Mouse (Mus musculus) stomach, embryonic 15.5 days (tissue): ENCODE data around the gene Pick1. TPM values are rescaled to one million over a fixed set of nuclear protein-coding genes. Genes with fewer than 3 reads are reported as not detected.

Experiments
- ATAC-seq: fragments of 200-750 bp; cut with Nextera tagmentation; 2 replicates; pipeline ENCODE4 v1.8.0; 2017; ENCODE audit warnings: low read depth, moderate number of reproducible peaks, moderate TSS enrichment; ENCODE audit not compliant: insufficient read depth, low FRiP score
- H3K27ac ChIP-seq: fragments of 300-500 bp; sonication (generic); 2 replicates; pipeline ENCODE4 v1.5.1; 2015; ENCODE audit warnings: mild to moderate bottlenecking, inconsistent platforms
- H3K27me3 ChIP-seq: fragments of 300-500 bp; sonication (generic); replicated peaks from 2 replicates; pipeline ENCODE4 v1.6.1; 2015; ENCODE audit warnings: inconsistent platforms
- H3K36me3 ChIP-seq: fragments of 300-500 bp; sonication (generic); 2 replicates; pipeline ENCODE4 v1.6.1; 2015; ENCODE audit warnings: inconsistent platforms
- H3K4me1 ChIP-seq: fragments of 300-500 bp; sonication (generic); 2 replicates; pipeline ENCODE4 v1.6.1; 2015; ENCODE audit warnings: inconsistent platforms
- H3K4me2 ChIP-seq: fragments of 300-500 bp; sonication (generic); 2 replicates; pipeline ENCODE4 v1.6.1; 2015; ENCODE audit warnings: mild to moderate bottlenecking, inconsistent platforms
- H3K4me3 ChIP-seq: fragments of 300-500 bp; sonication (generic); replicated peaks from 2 replicates; pipeline ENCODE4 v1.5.1; 2015; ENCODE audit warnings: inconsistent platforms
- H3K9ac ChIP-seq: fragments of 300-500 bp; sonication (generic); 2 replicates; pipeline ENCODE4 v1.6.1; 2015; ENCODE audit warnings: inconsistent platforms
- H3K9me3 ChIP-seq: fragments of 300-500 bp; sonication (generic); 2 replicates; pipeline ENCODE4 v1.6.1; 2016; ENCODE audit warnings: inconsistent platforms
- WGBS: fragments of 180-500 bp; shearing (Covaris S2); methylation state at CpG from one replicate; pipeline ENCODE4 v1.1.7; 2015; 5-methylcytosine and 5-hydroxymethylcytosine counted together
- polyA plus RNA-seq: library from polyadenylated mRNA; unstranded; fragments of >200 nt; fragmentation: Nextera tagmentation; extraction: Ambion mirVana; gene quantifications from 2 replicates; pipeline ENCODE4 v1.2.1, GENCODE M21; 2015

The Pick1 gene
- polyA plus RNA-seq, 1 experiment from 2014 or later: 47.6 TPM

DNA sequence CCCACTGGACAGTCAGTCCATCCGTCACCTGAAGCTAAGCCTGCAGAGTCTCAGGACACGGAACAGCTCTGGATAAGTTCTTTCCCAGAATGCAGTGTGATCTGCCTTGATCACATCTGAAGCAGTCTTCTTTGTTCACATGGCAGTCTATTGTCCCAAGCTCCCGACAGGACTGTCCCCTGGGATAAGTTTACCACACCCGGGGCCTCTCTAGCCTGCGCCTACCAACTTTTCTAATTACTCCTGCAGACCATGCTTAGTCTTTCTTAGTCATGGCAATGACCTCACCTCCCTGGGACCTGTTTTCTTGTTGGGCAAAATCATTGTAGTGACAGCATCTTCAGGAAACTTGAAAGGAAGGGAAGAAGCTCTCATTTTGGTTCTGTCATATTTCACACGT is 9.1 kb downstream of the Pick1 start:
- no peak overlapping the region for H3K4me2 ChIP-seq
- H3K9me3 ChIP-seq: no peaks in the 10 kb centered on the region
- 74% methylated on average over 6 of the region's 6 CpGs for WGBS
- no peak overlapping the region for H3K27ac ChIP-seq
- ATAC-seq: peak; percentile 17; the same call in 1 of the 2 replicates
- H3K36me3 ChIP-seq: peaks cover 35% of the 10 kb centered on the region
- no peak overlapping the region for H3K4me3 ChIP-seq
- H3K4me1 ChIP-seq: no peaks in the 10 kb centered on the region; the same call in 1 of the 2 replicates
- H3K27me3 ChIP-seq: no peaks in the 10 kb centered on the region
- no peak overlapping the region for H3K9ac ChIP-seq

- no peaks in the 10 kb centered on the region for H3K9me3 ChIP-seq
- H3K27ac ChIP-seq: no peak overlapping the region
- H3K4me2 ChIP-seq: no peak overlapping the region
- no peak overlapping the region for H3K4me3 ChIP-seq
- no peak overlapping the region for H3K9ac ChIP-seq
- ATAC-seq: no peak; the same call in 1 of the 2 replicates
- H3K27me3 ChIP-seq: no peaks in the 10 kb centered on the region
- peaks cover 8% of the 10 kb centered on the region; the same call in 1 of the 2 replicates for H3K4me1 ChIP-seq
- peaks cover 47% of the 10 kb centered on the region for H3K36me3 ChIP-seq
- WGBS: 72% methylated on average over 13 of the region's 13 CpGs
These were observed 13.7 kb downstream of the Pick1 start for GRCm38 (mm10) chr15:79242574-79243233.

- Histone ChIP-seq H3K9ac (no peak overlapping the region), H3K9me3 (no peaks in the 10 kb centered on the region), H3K4me1 (peaks cover 8% of the 10 kb centered on the region; the same call in 1 of the 2 replicates), H3K27ac (no peak overlapping the region), H3K27me3 (no peaks in the 10 kb centered on the region), H3K4me2 (no peak overlapping the region; the same call in 1 of the 2 replicates), H3K4me3 (no peak overlapping the region), H3K36me3 (peaks cover 52% of the 10 kb centered on the region)
- 16% methylated on average over 10 of the region's 10 CpGs for WGBS
- ATAC-seq: peak; percentile 92
These were observed 14.5 kb downstream of the Pick1 start for GRCm38 (mm10) chr15:79243234-79244042.

DNA sequence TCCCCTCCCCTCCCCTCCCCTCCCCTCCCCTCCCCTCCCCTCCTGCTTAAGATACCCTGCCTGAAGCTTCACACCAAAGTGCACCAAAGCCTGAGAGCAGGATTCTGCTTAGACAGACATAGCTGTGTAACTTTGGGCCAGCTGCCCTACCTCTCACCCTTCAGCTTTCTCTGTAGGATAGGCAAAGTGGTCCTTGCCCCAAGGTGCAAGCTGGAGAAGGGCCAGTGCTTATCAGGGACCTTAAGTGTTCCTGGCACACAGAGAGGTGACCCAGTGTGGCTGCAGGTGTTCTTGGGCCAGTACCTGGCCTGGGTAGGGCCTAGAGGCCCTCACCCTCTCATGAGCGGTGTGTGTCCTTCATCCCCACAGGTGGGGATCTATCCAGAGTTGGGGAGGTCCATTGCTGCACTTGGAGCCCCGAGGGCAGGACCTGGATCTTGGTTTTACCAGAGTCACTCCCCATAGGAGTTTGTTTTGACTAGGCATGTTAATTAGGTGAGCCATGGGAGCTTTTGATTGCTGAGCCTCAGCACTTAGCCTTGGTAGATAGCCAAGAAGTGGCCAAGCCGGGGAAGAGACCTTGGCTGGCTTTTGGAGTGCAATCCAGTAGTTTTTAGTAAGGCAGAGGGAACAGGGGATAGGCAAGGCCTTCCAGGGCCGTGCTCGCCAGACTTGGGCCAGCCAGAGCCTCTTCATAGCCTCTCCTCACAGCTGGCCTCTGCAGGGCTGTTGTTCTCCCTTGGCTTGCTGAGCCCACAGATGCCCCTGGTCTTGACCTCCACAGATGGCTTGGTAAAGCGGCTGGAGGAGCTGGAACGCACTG is 15.3 kb downstream of the Pick1 start:
- 78% methylated on average over 7 of the region's 7 CpGs for WGBS
- no peaks in the 10 kb centered on the region for H3K27me3 ChIP-seq
- no peaks in the 10 kb centered on the region for H3K9me3 ChIP-seq
- no peak overlapping the region for H3K9ac ChIP-seq
- ATAC-seq: no peak
- H3K36me3 ChIP-seq: peaks cover 47% of the 10 kb centered on the region
- no peak overlapping the region for H3K4me3 ChIP-seq
- H3K27ac ChIP-seq: no peak overlapping the region
- peaks cover 8% of the 10 kb centered on the region; the same call in 1 of the 2 replicates for H3K4me1 ChIP-seq
- H3K4me2 ChIP-seq: no peak overlapping the region

DNA sequence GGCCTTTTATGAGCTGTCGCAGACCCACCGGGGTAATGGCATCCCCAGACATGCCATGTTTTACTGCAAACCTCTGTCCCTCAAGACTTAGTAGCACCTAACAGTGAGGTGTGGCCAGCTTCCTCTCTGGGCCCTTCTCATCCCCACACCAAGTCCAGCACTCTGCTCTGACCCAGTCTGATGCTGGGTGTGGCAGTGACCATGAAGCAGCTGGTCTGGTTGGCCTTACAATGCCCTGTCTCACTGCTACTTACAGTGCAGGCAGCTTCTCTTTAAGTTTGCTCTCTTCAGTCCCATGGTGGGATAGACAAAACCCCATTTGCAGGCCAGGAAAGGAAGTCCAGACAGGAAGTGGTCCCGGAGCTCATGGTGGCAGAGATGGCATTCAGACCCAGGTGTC is 16.3 kb downstream of the Pick1 start:
- peaks cover 42% of the 10 kb centered on the region for H3K36me3 ChIP-seq
- no peak overlapping the region for H3K27ac ChIP-seq
- H3K4me3 ChIP-seq: no peak overlapping the region
- no peaks in the 10 kb centered on the region for H3K27me3 ChIP-seq
- H3K9ac ChIP-seq: no peak overlapping the region
- ATAC-seq: no peak
- H3K9me3 ChIP-seq: no peaks in the 10 kb centered on the region
- H3K4me1 ChIP-seq: peaks cover 8% of the 10 kb centered on the region; the same call in 1 of the 2 replicates
- 87% methylated on average over 3 of the region's 3 CpGs for WGBS
- no peak overlapping the region for H3K4me2 ChIP-seq

DNA sequence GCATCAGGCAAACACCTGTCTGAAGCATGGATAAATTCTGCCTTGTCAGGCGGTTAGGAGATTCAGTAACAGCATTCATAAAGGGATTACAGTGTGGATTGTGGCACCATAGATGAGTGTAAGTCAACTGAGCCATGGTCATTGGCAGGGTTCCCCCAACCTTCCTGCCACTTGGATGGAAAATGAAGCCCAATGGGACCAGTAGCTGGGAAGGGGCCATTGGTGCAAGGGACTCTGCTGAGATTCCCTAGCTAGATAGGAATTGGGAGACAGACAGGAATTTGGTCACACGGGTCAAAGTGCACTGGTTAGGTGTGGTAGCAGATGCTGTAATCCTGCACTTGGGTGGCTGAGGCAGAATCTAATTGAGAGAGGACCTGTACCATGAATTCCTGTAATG is 21.3 kb downstream of the Pick1 start:
- 86% methylated on average over 2 of the region's 2 CpGs for WGBS
- no peak for ATAC-seq

DNA sequence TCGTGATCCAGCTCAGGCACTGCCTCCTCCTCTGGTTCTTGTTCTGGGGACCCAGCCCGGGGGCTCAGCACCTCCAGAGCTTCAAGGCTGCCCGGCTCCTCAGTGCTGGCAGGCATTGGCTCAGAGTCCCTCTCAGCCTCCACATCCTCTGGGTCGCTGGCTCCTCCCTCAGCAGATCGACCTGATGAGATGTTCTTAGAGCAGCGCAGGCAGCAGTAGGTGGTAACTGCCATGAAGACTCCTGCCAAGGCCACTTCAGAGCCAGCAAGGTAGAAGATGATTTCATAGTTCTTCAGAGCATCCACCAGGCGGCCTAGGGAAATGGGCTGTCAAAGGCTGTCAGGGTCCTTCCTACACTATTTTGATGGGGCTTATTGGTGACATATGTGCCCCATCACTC is 22.2 kb downstream of the Pick1 start:
- peaks cover 23% of the 10 kb centered on the region for H3K27me3 ChIP-seq
- no peak for ATAC-seq
- 50% methylated on average over 7 of the region's 7 CpGs for WGBS

More for the DNA sequence above, 21.3 kb downstream of the Pick1 start:
- H3K4me2 ChIP-seq: no peak overlapping the region
- peaks cover 25% of the 10 kb centered on the region for H3K36me3 ChIP-seq
- H3K4me1 ChIP-seq: peaks cover 10% of the 10 kb centered on the region
- H3K9ac ChIP-seq: no peak overlapping the region
- H3K4me3 ChIP-seq: no peak overlapping the region
- H3K9me3 ChIP-seq: no peaks in the 10 kb centered on the region
- H3K27ac ChIP-seq: no peak overlapping the region
- peaks cover 23% of the 10 kb centered on the region for H3K27me3 ChIP-seq

DNA sequence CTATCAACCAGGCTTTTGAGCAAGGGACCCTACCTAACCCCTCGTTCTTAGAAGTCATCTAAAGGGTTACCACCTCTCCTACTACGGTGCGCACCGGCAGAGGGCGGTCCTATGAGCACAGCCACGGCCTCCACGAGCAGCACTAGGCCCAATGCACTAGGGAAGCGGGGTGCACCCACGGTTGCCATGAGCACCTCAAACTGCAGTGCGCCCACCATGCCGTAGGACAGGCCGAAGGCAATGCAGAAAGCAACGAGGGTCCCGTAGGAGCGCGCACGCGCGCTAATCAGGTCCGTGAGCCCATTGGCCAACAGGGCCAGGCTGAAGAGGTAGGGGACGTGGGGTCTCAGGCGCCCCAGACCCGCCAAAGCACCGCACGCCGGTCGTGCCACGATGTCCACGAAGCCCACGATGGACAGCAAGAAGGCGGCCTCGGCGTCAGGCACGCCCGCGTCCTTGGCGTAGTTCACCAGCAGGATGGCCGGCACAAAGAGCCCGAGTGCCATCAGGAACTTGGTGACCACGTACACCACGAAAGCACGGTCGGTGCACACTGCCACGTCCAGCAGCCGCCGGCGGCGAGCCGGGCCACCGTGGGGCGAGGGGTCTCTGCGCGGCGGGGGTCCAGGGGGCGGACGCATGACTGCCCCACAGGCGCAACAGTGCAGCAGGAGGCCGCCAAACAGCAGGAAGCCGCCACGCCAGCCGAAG is 23.0 kb downstream of the Pick1 start:
- peak; percentile 38; the same call in 1 of the 2 replicates for ATAC-seq
- 1% methylated on average over 61 of the region's 61 CpGs for WGBS

More for the DNA sequence above, 22.2 kb downstream of the Pick1 start:
- Histone ChIP-seq H3K4me2 (peak overlapping the region; percentile 86; the same call in 1 of the 2 replicates), H3K36me3 (peaks cover 16% of the 10 kb centered on the region), H3K9me3 (no peaks in the 10 kb centered on the region), H3K4me3 (no peak overlapping the region), H3K4me1 (peaks cover 10% of the 10 kb centered on the region), H3K27ac (no peak overlapping the region), H3K9ac (no peak overlapping the region)

DNA sequence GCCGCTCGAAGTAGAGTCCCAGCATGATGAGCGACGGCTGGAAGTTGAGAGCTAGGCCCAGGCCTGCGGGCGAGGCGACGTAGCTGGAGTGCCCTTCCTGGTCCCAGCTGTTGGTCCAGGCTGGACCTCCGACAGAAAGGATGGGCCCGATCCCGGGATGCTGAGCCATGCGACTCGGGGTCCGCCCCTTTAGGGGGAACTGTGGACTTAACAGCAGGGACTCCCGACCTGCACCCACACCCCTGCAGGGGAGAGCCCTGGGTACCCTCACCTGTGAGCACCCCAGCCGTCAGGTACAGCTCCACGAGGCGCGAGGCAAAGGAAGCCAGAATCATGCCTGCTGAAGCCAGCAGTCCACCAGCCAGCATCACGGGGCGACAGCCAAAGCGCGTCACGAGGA is 23.6 kb downstream of the Pick1 start:
- Histone ChIP-seq H3K9ac (0 out of 2 replicates have a peak overlapping the region, but pooled peaks have one; percentile 32), H3K36me3 (0 out of 2 replicates have a peak, but pooled peaks cover 5% of the 10 kb centered on the region), H3K4me1 (peaks cover 10% of the 10 kb centered on the region), H3K4me2 (peak overlapping the region; percentile 86), H3K27ac (no peak overlapping the region), H3K27me3 (peaks cover 23% of the 10 kb centered on the region), H3K9me3 (no peaks in the 10 kb centered on the region), H3K4me3 (peak overlapping the region; percentile 37)
- 32% methylated on average over 24 of the region's 24 CpGs for WGBS
- ATAC-seq: no peak

More for the DNA sequence above, 23.0 kb downstream of the Pick1 start:
- Histone ChIP-seq H3K4me1 (peaks cover 10% of the 10 kb centered on the region), H3K9me3 (no peaks in the 10 kb centered on the region), H3K4me2 (peak overlapping the region; percentile 86), H3K36me3 (peaks cover 8% of the 10 kb centered on the region), H3K27ac (no peak overlapping the region), H3K4me3 (peak overlapping the region; percentile 37), H3K9ac (peak overlapping the region; percentile 32; the same call in 1 of the 2 replicates), H3K27me3 (peaks cover 23% of the 10 kb centered on the region)

DNA sequence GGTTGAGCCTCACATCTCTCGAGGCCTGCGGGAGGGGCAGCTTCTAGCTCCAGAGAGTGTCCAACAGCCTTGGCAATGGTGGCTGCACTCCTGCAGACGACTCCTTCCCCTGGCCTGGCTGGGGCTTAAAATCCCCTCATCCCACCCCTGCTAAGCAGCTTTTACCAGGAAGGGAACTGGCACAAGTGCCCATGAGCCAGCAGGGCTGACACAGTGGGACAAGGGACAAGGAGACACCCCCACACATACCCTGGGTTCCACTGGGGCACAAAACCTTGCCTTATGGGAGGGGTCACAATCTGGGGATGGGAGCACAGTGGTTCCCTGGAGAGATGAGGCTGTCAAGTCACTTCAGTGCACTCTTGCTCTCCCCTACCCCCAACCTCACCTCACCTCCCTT is 25.7 kb downstream of the Pick1 start, which contains the start of gene Slc16a8:
Slc16a8 (minus strand) TSS at position 101 of the 400 bp plus-strand sequence.
- 24% methylated on average over 3 of the region's 3 CpGs for WGBS
- H3K27me3 ChIP-seq: peaks cover 23% of the 10 kb centered on the region
- H3K4me1 ChIP-seq: peaks cover 10% of the 10 kb centered on the region
- ATAC-seq: no peak
- no peak within 1 kb of the TSS for H3K4me3 ChIP-seq
- H3K9me3 ChIP-seq: no peaks in the 10 kb centered on the region
- no peak within 1 kb of the TSS for H3K4me2 ChIP-seq
- no peak within 1 kb of the TSS for H3K27ac ChIP-seq
- no peaks in the 10 kb centered on the region for H3K36me3 ChIP-seq
- H3K9ac ChIP-seq: no peak within 1 kb of the TSS

- no peak overlapping the region for H3K27ac ChIP-seq
- ATAC-seq: no peak
- H3K36me3 ChIP-seq: no peaks in the 10 kb centered on the region
- no peak overlapping the region for H3K9ac ChIP-seq
- peaks cover 17% of the 10 kb centered on the region for H3K4me1 ChIP-seq
- 32% methylated on average over 17 of the region's 17 CpGs for WGBS
- no peak overlapping the region for H3K4me2 ChIP-seq
- H3K27me3 ChIP-seq: peaks cover 29% of the 10 kb centered on the region
- H3K4me3 ChIP-seq: no peak overlapping the region
- H3K9me3 ChIP-seq: no peaks in the 10 kb centered on the region
These were observed 29.5 kb downstream of the Pick1 start for GRCm38 (mm10) chr15:79258521-79258920.
